Mouse (Mus musculus): Measurements from ENCODE around the gene Ank3.

DNA sequence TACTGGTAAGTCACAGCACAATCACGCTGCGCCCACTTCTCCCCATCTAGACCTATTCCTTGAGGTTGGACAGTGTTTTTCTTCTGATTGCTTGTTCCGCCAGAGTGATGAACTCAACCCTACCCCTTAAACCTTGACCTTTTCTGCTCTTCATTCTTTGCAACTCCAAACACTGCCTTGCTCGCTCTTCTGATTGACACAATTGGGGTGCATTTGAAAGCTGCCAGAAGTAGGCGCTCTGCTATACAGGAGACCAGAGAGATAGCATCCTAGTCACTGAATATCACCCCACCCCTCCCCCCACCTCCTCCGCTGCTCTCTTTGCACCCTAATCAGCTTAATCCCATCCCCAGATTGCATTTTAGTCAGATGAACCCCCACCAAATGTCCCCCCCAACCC is 670.7 kb downstream of the Ank3 start:
- TF ChIP-seq POLR2A (IDR thresholded peaks at IDR 0.05; ENCODE audit: extremely low read depth, insufficient read depth, low read length) (no peak), CTCF (IDR thresholded peaks at IDR 0.05; ENCODE audit: low read depth, low read length) (no peak)

All from liver, adult 2 months (tissue).